Mouse (Mus musculus) ovary, postnatal 36 days (tissue): ENCODE data around the gene Acox1.

Experiments used
- DNase-seq: peaks from one replicate; pipeline ENCODE4 v3.0.0; 2022; ENCODE audit warnings: low spot score, mixed read lengths

The Acox1 gene

GRCm38 (mm10) chr11:116198639-116199531 is at the start of gene Acox1, which contains the start of gene Ten1:
TSS of gene Acox1 (minus strand) at chr11:116199045.
TSS of gene Ten1 (plus strand) at chr11:116198855.
- peak; percentile 97 for DNase-seq

DNA sequence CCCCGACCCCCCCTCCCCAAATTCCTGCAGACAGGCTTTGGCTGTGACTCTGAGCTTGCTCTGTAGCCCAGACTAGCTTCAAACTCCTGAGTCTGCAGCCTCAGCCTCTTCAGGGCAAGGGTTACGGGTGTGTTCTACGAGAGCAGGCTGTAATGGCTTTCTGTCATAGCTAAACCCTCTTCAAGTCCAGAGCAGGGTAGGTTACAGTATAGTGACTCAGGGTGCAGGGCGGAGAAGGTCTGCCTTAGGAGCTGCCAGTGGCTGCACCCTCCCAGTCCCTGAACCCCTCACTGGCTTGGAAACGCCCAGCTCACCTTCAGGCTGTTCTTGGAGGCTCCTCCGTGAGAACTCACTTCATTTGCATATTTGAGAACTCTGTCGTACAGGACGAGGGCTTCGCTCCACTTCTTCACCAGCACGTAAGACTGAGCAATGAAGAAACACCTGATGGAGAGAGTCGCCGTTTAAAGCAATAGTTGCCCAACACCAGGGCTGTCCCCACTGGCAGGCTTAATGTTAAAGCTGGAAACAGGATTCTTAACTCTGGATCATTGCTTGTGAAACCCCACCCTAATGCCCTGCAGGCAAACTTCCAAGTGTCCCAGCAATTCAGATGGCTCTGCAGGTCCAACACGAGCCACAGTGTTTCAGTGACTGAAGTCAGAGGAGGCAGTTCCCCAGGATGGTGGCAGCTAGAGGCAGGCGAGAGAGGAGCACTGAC is 48.8 kb upstream of the Acox1 start:
- DNase-seq, result no peak

GRCm38 (mm10) chr11:116245616-116246015 is 46.8 kb upstream of the Acox1 start:
- no peak for DNase-seq

GRCm38 (mm10) chr11:116244580-116244979 is 45.7 kb upstream of the Acox1 start:
- no peak for DNase-seq

DNA sequence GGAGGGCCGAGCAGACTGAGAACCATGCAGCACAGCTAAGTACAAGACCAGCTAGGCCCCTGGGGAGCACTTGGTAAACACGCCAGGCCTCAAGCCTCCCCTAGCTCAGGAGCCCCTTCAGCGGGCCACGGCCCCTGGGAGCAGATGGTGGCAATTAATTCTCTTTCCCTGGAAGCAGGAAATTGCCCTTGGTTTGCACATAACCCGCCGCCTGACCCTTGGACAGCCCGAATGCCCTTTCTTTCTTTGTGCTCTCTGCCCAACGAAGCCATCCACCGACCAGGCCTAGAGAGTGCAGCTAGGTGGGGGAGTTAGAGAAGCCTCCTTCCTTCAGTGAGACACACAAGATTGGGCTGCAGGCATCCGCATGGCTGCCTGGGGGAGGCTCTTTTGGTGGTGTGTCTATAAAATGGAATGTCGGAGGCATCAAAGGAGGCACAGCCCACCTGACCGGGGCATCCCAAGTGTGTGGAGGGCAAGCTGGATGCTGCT is 42.9 kb upstream of the Acox1 start:
- DNase-seq, result no peak

- no peak for DNase-seq
Measured at GRCm38 (mm10) chr11:116239797-116240196, 41.0 kb upstream of the Acox1 start.

DNA sequence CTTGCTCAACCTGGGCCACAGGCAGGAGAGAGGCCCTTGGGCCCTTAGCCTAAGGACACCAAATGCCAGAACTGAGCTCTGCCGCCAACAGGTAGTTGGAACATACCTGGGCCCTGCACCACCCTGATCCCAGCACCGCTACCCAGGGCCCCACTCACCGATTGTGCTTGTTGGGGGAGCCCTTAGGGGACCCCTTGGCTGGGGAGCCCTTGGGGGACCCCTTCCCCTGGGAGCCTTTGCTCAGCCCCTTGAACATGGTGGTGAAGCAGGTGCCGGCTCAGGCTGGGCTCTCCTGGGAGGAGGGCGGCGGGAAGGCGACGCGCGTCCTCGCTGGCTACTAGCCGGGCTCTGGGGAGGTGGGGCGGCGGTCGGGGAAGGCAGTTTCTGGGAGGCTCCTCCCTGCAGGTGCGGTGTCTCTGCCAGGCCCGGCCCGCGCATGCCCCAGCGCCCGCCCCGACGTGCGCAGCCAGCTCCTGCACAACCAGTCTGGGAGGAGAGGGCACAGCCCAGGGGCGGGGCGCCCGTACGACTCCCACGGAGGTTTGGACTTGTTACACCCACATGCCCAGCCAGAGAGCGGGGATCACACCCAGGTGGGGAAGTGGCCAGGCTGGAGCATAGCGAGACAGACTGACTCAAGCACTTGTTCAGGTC is 39.0 kb upstream of the Acox1 start, which contains the start of gene Evpl:
TSS of gene Evpl (minus strand) at position 336 of the 654 bp plus-strand sequence.
- peak; percentile 79 for DNase-seq

GRCm38 (mm10) chr11:116234901-116235300 is 36.1 kb upstream of the Acox1 start:
- DNase-seq, result no peak

DNA sequence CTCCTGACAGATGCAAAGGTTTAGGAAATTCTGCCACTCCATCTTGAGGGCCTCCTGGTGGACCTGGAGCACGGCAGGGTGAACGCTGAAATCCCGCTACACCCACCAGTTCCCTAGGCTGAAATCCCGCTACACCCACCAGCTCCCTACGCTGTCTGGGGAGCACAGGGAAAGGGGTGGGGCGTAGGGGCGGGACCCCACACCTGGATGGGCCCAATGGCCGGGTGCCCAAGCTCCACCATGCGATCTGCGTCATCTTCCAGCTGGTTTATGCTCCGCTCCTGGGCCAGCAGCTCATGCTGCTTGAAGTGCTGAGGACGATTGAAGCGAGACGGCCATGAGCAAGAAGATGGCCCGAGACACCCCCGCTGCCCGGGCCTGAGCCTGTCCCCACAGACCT is 33.6 kb upstream of the Acox1 start:
- DNase-seq, result no peak

DNA sequence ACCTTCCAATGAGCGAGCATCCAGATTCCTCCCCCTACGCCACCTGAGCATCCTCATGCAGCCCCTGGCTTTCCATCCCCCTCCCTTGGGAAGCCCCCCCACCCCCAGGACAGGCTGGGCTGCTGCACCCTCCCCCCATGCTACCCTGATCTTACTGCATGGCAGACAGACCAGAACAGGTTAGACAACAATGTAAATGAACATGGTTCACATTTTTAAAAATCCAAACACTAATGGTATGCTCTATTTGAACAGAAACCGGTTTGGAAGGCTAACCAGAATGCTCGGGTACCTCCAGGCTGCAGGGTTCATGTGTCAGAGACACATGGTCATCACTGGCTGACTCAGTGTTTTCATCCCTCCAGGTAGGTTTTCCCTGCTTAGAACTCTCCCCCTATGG is 29.9 kb upstream of the Acox1 start:
- no peak for DNase-seq

DNA sequence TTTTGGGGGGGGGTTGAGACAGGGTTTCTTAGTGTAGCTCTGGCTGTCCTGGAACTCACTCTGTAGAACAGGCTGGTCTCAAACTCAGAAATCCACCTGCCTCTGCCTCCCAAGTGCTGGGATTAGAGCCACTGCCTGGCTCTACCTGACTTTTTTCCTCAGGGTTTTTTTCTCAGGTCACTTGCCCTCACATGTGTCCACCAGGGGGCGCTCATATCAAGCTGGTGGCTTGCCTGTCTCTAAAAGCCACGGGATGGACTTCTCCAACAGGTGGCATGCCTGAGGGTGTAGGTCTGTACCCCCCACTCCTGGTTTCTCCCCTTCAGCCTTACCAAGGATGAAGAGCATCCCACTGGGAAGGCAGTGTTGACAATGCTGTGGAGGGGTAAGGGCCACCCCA is 27.6 kb upstream of the Acox1 start:
- DNase-seq, result peak; percentile 77

DNA sequence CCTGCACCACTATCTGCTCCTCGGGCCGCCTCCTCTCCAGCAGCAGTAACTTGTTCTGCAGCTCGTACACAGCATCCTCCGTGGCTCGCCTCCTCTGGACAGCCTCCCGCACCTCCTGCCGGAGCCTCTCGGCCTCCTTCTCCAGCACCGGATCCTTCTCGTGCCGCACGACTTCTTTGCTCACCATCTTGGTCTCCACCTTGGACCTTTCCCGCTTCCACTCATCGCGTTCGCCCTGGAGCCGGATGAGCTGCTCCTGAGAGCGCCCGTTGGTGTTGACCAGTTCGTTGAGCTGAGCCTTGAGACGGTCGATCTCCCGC is 23.9 kb upstream of the Acox1 start:
- no peak for DNase-seq

DNA sequence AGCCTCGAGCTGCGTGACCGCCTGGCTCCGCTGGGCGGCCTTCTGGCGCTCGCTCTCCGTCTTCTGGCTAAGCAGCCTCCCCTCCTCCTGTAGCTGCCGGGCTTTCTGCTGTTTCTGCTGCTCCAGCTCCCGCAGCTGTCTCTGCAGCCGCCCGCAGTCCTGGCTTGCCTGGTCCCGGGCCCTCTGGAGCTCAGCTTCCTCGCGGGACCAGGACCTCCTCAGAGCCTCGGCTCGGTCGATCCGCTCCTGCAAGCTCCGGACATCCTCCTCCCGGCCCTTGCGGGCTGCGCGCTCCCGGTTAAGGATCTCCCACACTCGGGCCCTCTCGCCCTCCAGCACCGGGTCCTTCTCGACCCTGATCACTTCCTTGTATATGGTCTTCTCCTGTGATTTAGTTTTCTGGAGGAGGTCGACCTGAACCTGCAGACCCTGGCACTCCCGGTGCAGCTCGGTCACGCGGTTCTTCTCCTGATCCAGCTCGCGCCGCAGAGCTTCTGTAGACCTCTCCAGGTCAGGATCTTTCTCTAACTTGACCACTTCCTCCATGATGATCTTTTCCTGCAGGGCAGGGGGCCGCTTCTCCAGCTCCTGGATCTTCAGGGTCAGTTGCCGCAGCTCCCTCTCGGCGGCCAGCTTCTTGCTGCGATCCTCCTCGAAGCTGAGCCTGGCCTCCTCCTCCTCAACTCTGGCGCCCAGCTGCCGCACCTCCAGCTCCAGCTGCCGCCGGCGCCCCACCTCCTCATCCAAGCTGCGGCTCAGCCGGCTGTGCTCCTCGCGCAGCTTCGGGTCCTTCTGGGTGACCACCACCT is 23.3 kb upstream of the Acox1 start:
- no peak for DNase-seq

GRCm38 (mm10) chr11:116219885-116220284 is 21.0 kb upstream of the Acox1 start:
- peak; percentile 52 for DNase-seq

DNA sequence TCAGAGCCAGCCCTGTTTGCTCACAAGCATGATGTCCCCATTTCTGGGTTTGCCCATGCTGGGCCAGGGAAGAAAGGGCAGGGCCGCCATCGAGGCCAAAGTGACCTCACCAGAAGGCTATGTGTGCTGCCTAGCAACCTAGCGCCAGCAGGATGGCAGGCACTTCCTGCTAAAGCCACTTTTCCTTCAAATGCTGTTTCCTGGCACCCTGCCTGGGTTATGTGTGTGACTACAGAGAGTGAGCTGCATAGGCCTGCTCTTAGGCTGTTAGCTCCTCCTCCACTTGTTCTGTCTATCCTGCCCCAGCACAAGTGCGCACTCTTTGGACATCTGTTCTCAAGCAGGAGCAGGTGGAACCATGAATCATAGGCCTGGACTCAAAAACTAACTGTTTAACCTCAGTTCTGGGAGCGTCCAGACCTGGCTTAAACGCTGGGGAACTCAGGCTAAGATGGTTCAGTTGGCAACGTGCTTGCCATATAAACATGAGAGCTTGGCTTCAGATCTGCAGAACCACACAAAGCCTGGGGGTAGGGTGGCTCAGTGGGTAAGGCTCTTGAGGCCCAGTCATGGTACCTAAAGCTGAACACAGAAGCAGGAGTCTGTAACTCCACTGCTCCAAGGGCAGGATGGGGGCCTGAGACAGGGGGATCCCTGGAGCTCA is 20.0 kb upstream of the Acox1 start:
- DNase-seq, result peak; percentile 75

GRCm38 (mm10) chr11:116218263-116218662 is 19.4 kb upstream of the Acox1 start:
- DNase-seq, result no peak

DNA sequence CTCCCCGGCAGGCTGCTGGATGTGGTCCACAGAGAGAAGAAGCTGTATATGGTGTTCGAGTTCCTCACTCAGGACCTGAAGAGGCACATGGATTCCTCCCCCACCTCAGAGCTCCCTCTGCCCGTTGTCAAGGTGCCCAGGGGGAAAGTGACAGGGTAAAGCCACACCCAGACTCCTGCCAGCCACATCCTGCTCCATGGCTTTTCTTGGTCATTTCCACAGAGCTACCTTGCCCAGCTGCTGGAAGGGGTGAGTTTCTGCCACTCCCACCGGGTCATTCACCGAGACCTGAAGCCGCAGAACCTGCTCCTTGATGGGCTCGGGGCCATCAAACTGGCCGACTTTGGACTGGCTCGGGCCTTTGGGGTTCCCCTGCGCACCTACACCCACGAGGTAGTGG is 17.7 kb upstream of the Acox1 start:
- DNase-seq, result no peak

DNA sequence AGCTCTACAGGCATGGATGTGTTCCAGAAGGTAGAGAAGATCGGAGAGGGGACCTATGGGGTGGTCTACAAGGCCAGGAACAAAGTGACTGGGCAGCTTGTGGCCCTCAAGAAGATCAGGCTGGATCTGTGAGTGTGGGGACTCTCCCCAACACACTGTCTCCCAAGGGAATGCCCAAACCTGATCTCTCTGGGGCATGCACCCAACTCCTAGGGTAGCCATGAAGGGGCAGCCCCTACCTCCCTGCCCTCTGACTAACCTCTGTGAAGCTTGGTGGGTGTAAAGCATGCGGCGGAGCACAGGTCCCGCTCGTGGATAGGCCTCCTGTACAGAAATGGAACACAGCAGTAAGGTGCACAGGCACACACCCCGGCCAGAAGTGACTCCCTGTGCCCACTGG is 17.1 kb upstream of the Acox1 start:
- DNase-seq, result no peak

GRCm38 (mm10) chr11:116215181-116215580 is 16.3 kb upstream of the Acox1 start:
- DNase-seq, result no peak

GRCm38 (mm10) chr11:116213877-116214510 is 15.1 kb upstream of the Acox1 start:
- no peak for DNase-seq

DNA sequence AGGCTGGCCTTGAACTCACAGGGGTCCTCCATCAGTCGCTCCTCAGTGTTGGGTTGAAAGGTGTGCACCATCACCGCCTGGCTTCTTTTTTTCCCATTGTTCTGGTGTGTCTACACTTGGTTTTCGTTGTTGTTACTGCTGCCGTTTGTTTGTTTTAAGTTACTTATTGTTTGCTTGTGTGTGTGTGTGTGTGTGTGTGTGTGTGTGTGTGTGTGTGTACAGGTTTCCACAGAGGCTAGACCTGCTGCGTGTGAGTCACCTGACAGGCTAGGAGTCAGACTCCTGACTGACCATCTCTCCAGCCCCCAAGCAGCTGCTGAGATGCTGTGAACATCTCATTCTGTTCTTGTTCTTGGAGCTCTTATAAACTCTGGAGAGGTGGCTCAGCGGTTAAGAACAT is 14.0 kb upstream of the Acox1 start:
- no peak for DNase-seq
